Mouse (Mus musculus) lung, adult 2 months (tissue): ENCODE results near the gene Rlf.

ENCODE experiments used
- CTCF ChIP-seq: fragments of 200-500 bp; IDR thresholded peaks from 2 replicates; pipeline ENCODE4 v1.5.1; 2011; ENCODE audit warnings: mild to moderate bottlenecking, low read length, control low read depth; ENCODE audit not compliant: insufficient read depth
- POLR2A ChIP-seq: fragments of 200-500 bp; IDR thresholded peaks from 2 replicates; pipeline ENCODE4 v1.6.1; 2011; ENCODE audit warnings: low read depth, mild to moderate bottlenecking, control low read depth, low read length, borderline replicate concordance; ENCODE audit errors: extremely low read depth

DNA sequence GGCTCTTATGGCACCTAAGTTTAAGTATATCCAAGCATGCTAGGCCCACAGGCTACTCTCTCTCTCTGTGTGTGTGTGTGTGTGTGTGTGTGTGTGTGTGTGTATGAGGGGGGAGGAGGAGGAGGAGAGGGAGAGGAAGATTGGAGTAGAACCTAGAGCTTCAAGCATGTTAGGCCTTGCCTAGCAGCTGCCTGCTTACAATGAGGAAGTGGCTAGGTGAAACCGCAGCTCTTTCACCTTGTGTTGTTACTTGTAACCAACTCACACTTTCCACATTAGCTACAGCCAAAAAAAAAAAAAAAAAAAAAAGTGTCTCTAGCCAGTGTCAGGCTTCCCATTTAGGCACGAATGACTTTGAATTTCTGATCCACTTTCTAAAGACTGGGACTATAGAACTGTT, 18.7 kb downstream of the Rlf start:
- no peak for TF ChIP-seq CTCF
- TF ChIP-seq POLR2A: no peak
